Mouse (Mus musculus): ENCODE results near the gene Rbfox3. TPM values are rescaled to one million over a fixed set of nuclear protein-coding genes. Genes with fewer than 3 reads are reported as not detected.
A peak's percentile ranks its signal among the peaks of the same experiment; 100 is the strongest.

Gene Rbfox3
- polyA plus RNA-seq, 1 experiment from 2014 or later = 11.7 TPM

- Histone ChIP-seq H3K9me3 (no peaks in the 10 kb centered on the region), H3K36me3 (no peaks in the 10 kb centered on the region), H3K4me1 (replicated peaks) (peaks cover 66% of the 10 kb centered on the region), H3K4me3 (no peak overlapping the region), H3K27me3 (ENCODE audit: insufficient read depth, poor library complexity, severe bottlenecking) (peaks cover 58% of the 10 kb centered on the region), H3K27ac (0 out of 2 replicates have a peak overlapping the region, but pooled peaks have one; percentile 9)
- 67% methylated on average over 6 of the region's 6 CpGs for WGBS
- no peak for DNase-seq (ENCODE audit: low spot score)
Measured at GRCm38 (mm10) chr11:118912686-118913085, 1.3 kb upstream of the Rbfox3 start.

GRCm38 (mm10) chr11:118910756-118911155, 641 bp downstream of the Rbfox3 start:
- Histone ChIP-seq H3K9me3 (no peaks in the 10 kb centered on the region), H3K4me3 (no peak overlapping the region), H3K4me1 (replicated peaks) (peaks cover 68% of the 10 kb centered on the region), H3K36me3 (no peaks in the 10 kb centered on the region), H3K27me3 (ENCODE audit: insufficient read depth, poor library complexity, severe bottlenecking) (peaks cover 78% of the 10 kb centered on the region), H3K27ac (peak overlapping the region; percentile 66)
- WGBS = 69% methylated on average over 10 of the region's 10 CpGs
- DNase-seq (ENCODE audit: low spot score) = no peak

- H3K27ac ChIP-seq = peak overlapping the region; percentile 93
- peaks cover 81% of the 10 kb centered on the region for H3K27me3 ChIP-seq (ENCODE audit: insufficient read depth, poor library complexity, severe bottlenecking)
- H3K4me3 ChIP-seq = peak overlapping the region; percentile 71
- 2% methylated on average over 13 of the region's 13 CpGs for whole genome bisulfite sequencing
- peaks cover 65% of the 10 kb centered on the region for H3K4me1 ChIP-seq (replicated peaks)
- H3K9me3 ChIP-seq = no peaks in the 10 kb centered on the region
- H3K36me3 ChIP-seq = no peaks in the 10 kb centered on the region
- peak; percentile 65 for DNase-seq (ENCODE audit: low spot score)
Measured at GRCm38 (mm10) chr11:118909814-118910201, 1.6 kb downstream of the Rbfox3 start.

GRCm38 (mm10) chr11:118908981-118909813, 2.2 kb downstream of the Rbfox3 start:
- WGBS = under 1% methylated on average over 82 of the region's 90 CpGs
- Histone ChIP-seq H3K4me1 (replicated peaks) (peaks cover 65% of the 10 kb centered on the region), H3K9me3 (no peaks in the 10 kb centered on the region), H3K4me3 (peak overlapping the region; percentile 71), H3K27ac (peak overlapping the region; percentile 93), H3K36me3 (no peaks in the 10 kb centered on the region), H3K27me3 (ENCODE audit: insufficient read depth, poor library complexity, severe bottlenecking) (peaks cover 77% of the 10 kb centered on the region)
- DNase-seq (ENCODE audit: low spot score) = peak; percentile 71

GRCm38 (mm10) chr11:118908431-118908980, 2.9 kb downstream of the Rbfox3 start:
- peaks cover 65% of the 10 kb centered on the region for H3K4me1 ChIP-seq (replicated peaks)

GRCm38 (mm10) chr11:118907471-118908401, 3.7 kb downstream of the Rbfox3 start:
- peaks cover 62% of the 10 kb centered on the region for H3K4me1 ChIP-seq (replicated peaks)
- WGBS = 2% methylated on average over 43 of the region's 43 CpGs
- peaks cover 78% of the 10 kb centered on the region for H3K27me3 ChIP-seq (ENCODE audit: insufficient read depth, poor library complexity, severe bottlenecking)
- H3K36me3 ChIP-seq = no peaks in the 10 kb centered on the region
- peak overlapping the region; percentile 71 for H3K4me3 ChIP-seq
- peak; percentile 18 for DNase-seq (ENCODE audit: low spot score)
- H3K27ac ChIP-seq = peak overlapping the region; percentile 93
- no peaks in the 10 kb centered on the region for H3K9me3 ChIP-seq

More at GRCm38 (mm10) chr11:118908431-118908980, 2.9 kb downstream of the Rbfox3 start:
- DNase-seq (ENCODE audit: low spot score) = peak; percentile 64
- Histone ChIP-seq H3K36me3 (no peaks in the 10 kb centered on the region), H3K4me3 (peak overlapping the region; percentile 71), H3K9me3 (no peaks in the 10 kb centered on the region), H3K27ac (peak overlapping the region; percentile 93), H3K27me3 (ENCODE audit: insufficient read depth, poor library complexity, severe bottlenecking) (peaks cover 77% of the 10 kb centered on the region)
- WGBS = under 1% methylated on average over 52 of the region's 52 CpGs

GRCm38 (mm10) chr11:118906824-118907470, 4.5 kb downstream of the Rbfox3 start:
- Histone ChIP-seq H3K4me3 (peak overlapping the region; percentile 71), H3K4me1 (replicated peaks) (peaks cover 62% of the 10 kb centered on the region), H3K36me3 (no peaks in the 10 kb centered on the region), H3K9me3 (no peaks in the 10 kb centered on the region), H3K27ac (peak overlapping the region; percentile 56), H3K27me3 (ENCODE audit: insufficient read depth, poor library complexity, severe bottlenecking) (peaks cover 78% of the 10 kb centered on the region)
- 8% methylated on average over 23 of the region's 23 CpGs for whole genome bisulfite sequencing
- DNase-seq (ENCODE audit: low spot score) = no peak

- 27% methylated on average over 12 of the region's 12 CpGs for WGBS
- Histone ChIP-seq H3K9me3 (no peaks in the 10 kb centered on the region), H3K4me1 (replicated peaks) (peaks cover 57% of the 10 kb centered on the region), H3K4me3 (peak overlapping the region; percentile 71), H3K27me3 (ENCODE audit: insufficient read depth, poor library complexity, severe bottlenecking) (peaks cover 73% of the 10 kb centered on the region), H3K36me3 (no peaks in the 10 kb centered on the region), H3K27ac (peak overlapping the region; percentile 56; the same call in 1 of the 2 replicates)
- DNase-seq (ENCODE audit: low spot score) = peak; percentile 50
Measured at GRCm38 (mm10) chr11:118906131-118906823, 5.1 kb downstream of the Rbfox3 start.

GRCm38 (mm10) chr11:118905656-118906055, 5.7 kb downstream of the Rbfox3 start:
- H3K27ac ChIP-seq = no peak overlapping the region
- peaks cover 54% of the 10 kb centered on the region for H3K4me1 ChIP-seq (replicated peaks)
- 72% methylated on average over 11 of the region's 11 CpGs for WGBS
- no peak overlapping the region for H3K4me3 ChIP-seq
- H3K27me3 ChIP-seq (ENCODE audit: insufficient read depth, poor library complexity, severe bottlenecking) = peaks cover 68% of the 10 kb centered on the region
- DNase-seq (ENCODE audit: low spot score) = no peak
- H3K9me3 ChIP-seq = no peaks in the 10 kb centered on the region
- no peaks in the 10 kb centered on the region for H3K36me3 ChIP-seq

GRCm38 (mm10) chr11:118904253-118904652, 7.1 kb downstream of the Rbfox3 start:
- no peaks in the 10 kb centered on the region for H3K9me3 ChIP-seq
- no peaks in the 10 kb centered on the region for H3K36me3 ChIP-seq
- 89% methylated on average over 6 of the region's 6 CpGs for WGBS
- peaks cover 61% of the 10 kb centered on the region for H3K27me3 ChIP-seq (ENCODE audit: insufficient read depth, poor library complexity, severe bottlenecking)
- no peak overlapping the region for H3K4me3 ChIP-seq
- DNase-seq (ENCODE audit: low spot score) = no peak
- H3K27ac ChIP-seq = no peak overlapping the region
- H3K4me1 ChIP-seq (replicated peaks) = peaks cover 53% of the 10 kb centered on the region

GRCm38 (mm10) chr11:118899771-118900545, 11.4 kb downstream of the Rbfox3 start:
- Histone ChIP-seq H3K27me3 (ENCODE audit: insufficient read depth, poor library complexity, severe bottlenecking) (peaks cover 34% of the 10 kb centered on the region), H3K36me3 (no peaks in the 10 kb centered on the region), H3K4me3 (no peak overlapping the region), H3K9me3 (no peaks in the 10 kb centered on the region), H3K27ac (no peak overlapping the region), H3K4me1 (replicated peaks) (peaks cover 54% of the 10 kb centered on the region)
- no peak for DNase-seq (ENCODE audit: low spot score)
- 62% methylated on average over 26 of the region's 26 CpGs for WGBS

All from hindbrain, embryonic 10.5 days (tissue).